Mouse (Mus musculus) limb, embryonic 14.5 days (tissue): ENCODE results near the gene Gpd2. TPM values are rescaled to one million over a fixed set of nuclear protein-coding genes. Genes with fewer than 3 reads are reported as not detected.
A peak's percentile ranks its signal among the peaks of the same experiment; 100 is the strongest.

ENCODE experiments used
- ATAC-seq: fragments of 200-750 bp; cut with Nextera tagmentation; 2 replicates; pipeline ENCODE4 v1.8.0; 2017; ENCODE audit warnings: low read depth, moderate number of reproducible peaks, moderate TSS enrichment; ENCODE audit not compliant: low FRiP score
- DNase-seq: peaks from one replicate; pipeline ENCODE4 v3.0.0-alpha.2; 2015; ENCODE audit warnings: low spot score
- H3K27ac ChIP-seq: fragments of 300-500 bp; sonication (generic); replicated peaks from 2 replicates; pipeline ENCODE4 v1.5.1; 2014; ENCODE audit warnings: low read depth, mild to moderate bottlenecking, low read length, moderate library complexity, mixed read lengths
- H3K27me3 ChIP-seq: fragments of 300-500 bp; sonication (generic); 2 replicates; pipeline ENCODE4 v1.6.1; 2014; ENCODE audit warnings: low read length, mixed read lengths; ENCODE audit not compliant: control insufficient read depth, insufficient read depth
- H3K36me3 ChIP-seq: fragments of 300-500 bp; sonication (generic); 2 replicates; pipeline ENCODE4 v1.6.1; 2014; ENCODE audit warnings: mild to moderate bottlenecking, low read length, moderate library complexity, mixed read lengths; ENCODE audit not compliant: control insufficient read depth, insufficient read depth
- H3K4me1 ChIP-seq: fragments of 300-500 bp; sonication (generic); 2 replicates; pipeline ENCODE4 v1.6.1; 2014; ENCODE audit warnings: antibody characterized with exemption, low read length, mixed read lengths; ENCODE audit not compliant: control insufficient read depth, insufficient read depth
- H3K4me2 ChIP-seq: fragments of 300-500 bp; sonication (generic); replicated peaks from 2 replicates; pipeline ENCODE4 v1.6.1; 2014; ENCODE audit warnings: low read depth, mild to moderate bottlenecking, low read length, moderate library complexity; ENCODE audit not compliant: severe bottlenecking
- H3K4me3 ChIP-seq: fragments of 300-500 bp; sonication (generic); replicated peaks from 2 replicates; pipeline ENCODE4 v1.5.1; 2014; ENCODE audit warnings: low read length
- H3K9ac ChIP-seq: fragments of 300-500 bp; sonication (generic); 2 replicates; pipeline ENCODE4 v1.6.1; 2014; ENCODE audit warnings: mild to moderate bottlenecking, low read depth, low read length, moderate library complexity; ENCODE audit not compliant: severe bottlenecking
- H3K9me3 ChIP-seq: fragments of 300-500 bp; sonication (generic); 2 replicates; pipeline ENCODE4 v1.6.1; 2016; ENCODE audit warnings: low read length; ENCODE audit not compliant: control insufficient read depth
- POLR2A ChIP-seq: fragments of 200-500 bp; IDR thresholded peaks from 2 replicates; pipeline ENCODE4 v1.8.0; 2012; ENCODE audit warnings: inconsistent platforms, mild to moderate bottlenecking, moderate library complexity, borderline replicate concordance; ENCODE audit not compliant: insufficient read depth, insufficient read length; ENCODE audit errors: extremely low read depth
- WGBS: fragments of 180-500 bp; shearing (Covaris S2); extraction: QIAGEN DNeasy Blood & Tissue Kit; methylation state at CpG from one replicate; pipeline ENCODE4 v1.1.7; 2014; 5-methylcytosine and 5-hydroxymethylcytosine counted together
- polyA plus RNA-seq, 2 experiments: library from polyadenylated mRNA; depleted of rRNA in 1 of 2; stranded (reverse) in 1 of 2; unstranded in 1 of 2; fragments of >200 nt; fragmentation: Nextera tagmentation in 1 of 2; extraction: Ambion mirVana in 1 of 2; gene quantifications; 2 replicates each; pipeline versions ENCODE4 v1.2.1 to v1.2.3; 2012 to 2014

The Gpd2 gene
- polyA plus RNA-seq, 2 experiments = 5.6 to 11.0 TPM

GRCm38 (mm10) chr2:57211049-57212001 lies 26.1 kb upstream of the Gpd2 start:
- 34% methylated on average over 9 of the region's 9 CpGs for WGBS
- ATAC-seq = no peak
- H3K27me3 ChIP-seq = no peaks in the 10 kb centered on the region

GRCm38 (mm10) chr2:57213364-57213763 lies 24.1 kb upstream of the Gpd2 start:
- Histone ChIP-seq H3K4me2 (no peak overlapping the region), H3K4me3 (no peak overlapping the region), H3K9me3 (peaks cover 5% of the 10 kb centered on the region), H3K4me1 (no peaks in the 10 kb centered on the region), H3K9ac (no peak overlapping the region), H3K27me3 (no peaks in the 10 kb centered on the region), H3K36me3 (no peaks in the 10 kb centered on the region), H3K27ac (no peak overlapping the region)
- 92% methylated on average over 4 of the region's 4 CpGs for WGBS
- no peak for TF ChIP-seq POLR2A
- DNase-seq (no peak), ATAC-seq (no peak)

More at GRCm38 (mm10) chr2:57211049-57212001, 26.1 kb upstream of the Gpd2 start:
- H3K27ac ChIP-seq = no peak overlapping the region
- H3K4me2 ChIP-seq = no peak overlapping the region
- TF ChIP-seq POLR2A = no peak
- no peak for DNase-seq
- no peak overlapping the region for H3K9ac ChIP-seq
- peaks cover 5% of the 10 kb centered on the region for H3K9me3 ChIP-seq
- no peak overlapping the region for H3K4me3 ChIP-seq
- H3K4me1 ChIP-seq = no peaks in the 10 kb centered on the region
- H3K36me3 ChIP-seq = no peaks in the 10 kb centered on the region

GRCm38 (mm10) chr2:57223288-57224026 lies 14.0 kb upstream of the Gpd2 start:
- TF ChIP-seq POLR2A = no peak
- H3K4me2 ChIP-seq = no peak overlapping the region
- H3K4me3 ChIP-seq = no peak overlapping the region
- no peaks in the 10 kb centered on the region for H3K4me1 ChIP-seq
- 74% methylated on average over 3 of the region's 3 CpGs for WGBS
- no peak overlapping the region for H3K27ac ChIP-seq
- H3K36me3 ChIP-seq = no peaks in the 10 kb centered on the region
- H3K27me3 ChIP-seq = no peaks in the 10 kb centered on the region
- no peak for DNase-seq
- ATAC-seq = no peak
- H3K9ac ChIP-seq = no peak overlapping the region
- H3K9me3 ChIP-seq = no peaks in the 10 kb centered on the region

GRCm38 (mm10) chr2:57225236-57225635 lies 12.2 kb upstream of the Gpd2 start:
- no peak for TF ChIP-seq POLR2A
- Histone ChIP-seq H3K9me3 (no peaks in the 10 kb centered on the region), H3K4me3 (no peak overlapping the region), H3K36me3 (no peaks in the 10 kb centered on the region), H3K4me2 (no peak overlapping the region), H3K27me3 (no peaks in the 10 kb centered on the region), H3K9ac (no peak overlapping the region), H3K27ac (no peak overlapping the region), H3K4me1 (peaks cover 5% of the 10 kb centered on the region; the same call in 1 of the 2 replicates)
- ATAC-seq (peak; percentile 55; the same call in 1 of the 2 replicates), DNase-seq (no peak)
- 37% methylated on average over 2 of the region's 2 CpGs for WGBS

- no peak for ATAC-seq
- no peak overlapping the region for H3K9ac ChIP-seq
- H3K9me3 ChIP-seq = no peaks in the 10 kb centered on the region
- no peaks in the 10 kb centered on the region for H3K36me3 ChIP-seq
- WGBS = 85% methylated on average over 3 of the region's 3 CpGs
- no peak overlapping the region for H3K4me3 ChIP-seq
- peaks cover 5% of the 10 kb centered on the region; the same call in 1 of the 2 replicates for H3K4me1 ChIP-seq
- TF ChIP-seq POLR2A = no peak
- H3K4me2 ChIP-seq = no peak overlapping the region
- H3K27me3 ChIP-seq = no peaks in the 10 kb centered on the region
- no peak for DNase-seq
- no peak overlapping the region for H3K27ac ChIP-seq
These were observed 10.0 kb upstream of the Gpd2 start for GRCm38 (mm10) chr2:57227425-57227824.
